Mouse (Mus musculus): ENCODE data around the gene Cds2. TPM values are rescaled to one million over a fixed set of nuclear protein-coding genes. Genes with fewer than 3 reads are reported as not detected.

Cds2 gene
- total RNA-seq, 2 experiments from 2014 or later, result 63.3 to 77.3 TPM

GRCm38 (mm10) chr2:132343846-132344245, 80.9 kb downstream of the Cds2 start:
- no peak for DNase-seq (ENCODE audit: low spot score in 2 of 2)

Other genes with a start within 250 kb of the Cds2 start
- 10 to 100 TPM; 14.5 to 16.7 TPM for gene Rassf2, start 232.9 kb upstream of the Cds2 start, total RNA-seq (2021)
- gene Slc23a2, start 118.0 kb upstream of the Cds2 start, total RNA-seq (2021), result 10 to 100 TPM; 60.4 to 67.4 TPM
- gene Tmem230, start 15.3 kb upstream of the Cds2 start, total RNA-seq (2021), result 10 to 100 TPM; 37.5 to 39.1 TPM
- gene Pcna, start 9.8 kb upstream of the Cds2 start, total RNA-seq (2021), result 100 to 1,000 TPM; 141 to 161 TPM
- under 1 TPM in 1 of 2 experiments, not detected in 1; 0.31 TPM for gene Prokr2, start 122.3 kb downstream of the Cds2 start, total RNA-seq (2021)